In the genomic region with DNA sequence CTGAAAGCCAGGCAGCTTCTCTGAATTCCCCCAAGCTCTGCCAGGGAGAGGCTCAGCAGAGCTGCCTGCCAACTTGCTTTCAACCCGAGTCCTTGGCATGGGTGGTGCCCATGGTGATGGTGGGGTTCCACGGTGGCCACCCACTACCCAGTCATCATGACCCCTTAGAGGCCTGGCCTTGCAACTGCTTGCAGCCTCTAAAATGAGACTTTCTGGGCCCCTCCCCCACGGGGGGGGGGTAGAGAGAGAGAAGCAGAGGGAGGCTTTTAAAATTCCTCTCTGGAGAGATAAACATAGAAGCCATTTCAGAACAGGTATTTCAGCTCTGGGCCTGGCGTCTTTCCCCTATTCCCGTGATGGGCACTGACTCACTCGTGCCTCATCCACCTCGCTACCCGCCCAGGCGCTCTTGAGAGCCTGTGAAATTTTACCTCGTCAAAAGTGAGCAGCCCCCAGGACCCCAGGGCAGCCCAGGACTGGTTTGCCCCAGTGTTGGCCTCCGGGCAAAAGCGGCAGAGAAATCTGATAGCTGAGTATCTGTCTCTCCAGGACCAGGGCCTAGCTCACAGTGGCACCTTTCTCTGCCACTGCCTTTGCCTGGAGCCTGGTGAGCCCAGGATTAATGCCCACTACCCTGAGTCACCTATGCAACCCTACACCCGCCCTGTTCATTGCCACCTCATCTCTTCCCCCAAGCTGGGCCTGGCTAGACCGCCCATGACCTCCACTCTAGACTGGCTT, we compare ENCODE assay signal across 8 mouse cellular contexts. TPM values are rescaled to one million over a fixed set of nuclear protein-coding genes. Genes with fewer than 3 reads are reported as not detected.
DNase-seq lines count a peak whose midpoint lies in the region; ATAC-seq lines count a peak whose summit lies in the region.

No protein-coding gene starts in this region.

- 0 out of 2 replicates have a peak, but pooled peaks cover 2% of the 10 kb centered on the region for H3K36me3 ChIP-seq in hindbrain, embryonic 10.5 days
- no peaks in the 10 kb centered on the region for H3K36me3 ChIP-seq in hindbrain, embryonic 11.5 days (ENCODE audit: control insufficient read depth, insufficient read depth, low read length)
- H3K36me3 ChIP-seq in embryonic facial prominence, embryonic 13.5 days: peaks cover 26% of the 10 kb centered on the region
- H3K36me3 ChIP-seq in hindbrain, embryonic 16.5 days (ENCODE audit: control insufficient read depth, insufficient read depth, low read length): no peaks in the 10 kb centered on the region
- peaks cover 3% of the 10 kb centered on the region; the same call in 1 of the 2 replicates for H3K36me3 ChIP-seq in liver, embryonic 13.5 days
- H3K36me3 ChIP-seq in stomach, embryonic 16.5 days (ENCODE audit: control insufficient read depth, insufficient read depth, low read length): peaks cover under 1% of the 10 kb centered on the region; the same call in 1 of the 2 replicates

- H3K9me3 ChIP-seq in hindbrain, embryonic 10.5 days: no peaks in the 10 kb centered on the region
- H3K9me3 ChIP-seq in hindbrain, embryonic 11.5 days (ENCODE audit: control insufficient read depth, low read length): no peaks in the 10 kb centered on the region
- H3K9me3 ChIP-seq in embryonic facial prominence, embryonic 13.5 days: no peaks in the 10 kb centered on the region
- no peaks in the 10 kb centered on the region for H3K9me3 ChIP-seq in hindbrain, embryonic 16.5 days (ENCODE audit: control insufficient read depth, low read length)
- H3K9me3 ChIP-seq in liver, embryonic 13.5 days (replicated peaks): no peaks in the 10 kb centered on the region
- H3K9me3 ChIP-seq in stomach, embryonic 16.5 days (replicated peaks; ENCODE audit: control insufficient read depth, low read length): no peaks in the 10 kb centered on the region

- H3K4me2 ChIP-seq in hindbrain, embryonic 11.5 days (replicated peaks; ENCODE audit: low read depth, low read length): no peak overlapping the region; the same call in 1 of the 2 replicates
- H3K4me2 ChIP-seq in embryonic facial prominence, embryonic 13.5 days: peak overlapping the region; percentile 95
- peak overlapping the region; percentile 11; the same call in 1 of the 2 replicates for H3K4me2 ChIP-seq in hindbrain, embryonic 16.5 days (ENCODE audit: low read length)
- H3K4me2 ChIP-seq in liver, embryonic 13.5 days: peak overlapping the region; percentile 61
- peak overlapping the region; percentile 98 for H3K4me2 ChIP-seq in stomach, embryonic 16.5 days (ENCODE audit: low read depth, low read length)

- 50% methylated on average over 14 of the region's 14 CpGs for WGBS in hindbrain, embryonic 10.5 days
- 53% methylated on average over 14 of the region's 14 CpGs for WGBS in hindbrain, embryonic 11.5 days
- WGBS in embryonic facial prominence, embryonic 13.5 days: 32% methylated on average over 14 of the region's 14 CpGs
- 62% methylated on average over 14 of the region's 14 CpGs for WGBS in hindbrain, embryonic 16.5 days
- WGBS in liver, embryonic 13.5 days (ENCODE audit: insufficient replicate concordance): 46% methylated on average over 14 of the region's 14 CpGs
- 29% methylated on average over 14 of the region's 14 CpGs for WGBS in stomach, embryonic 16.5 days

- peaks cover 60% of the 10 kb centered on the region for H3K4me1 ChIP-seq in hindbrain, embryonic 10.5 days (replicated peaks)
- peaks cover 13% of the 10 kb centered on the region for H3K4me1 ChIP-seq in hindbrain, embryonic 11.5 days (replicated peaks; ENCODE audit: control insufficient read depth, insufficient read depth, low read length)
- peaks cover 52% of the 10 kb centered on the region for H3K4me1 ChIP-seq in embryonic facial prominence, embryonic 13.5 days
- H3K4me1 ChIP-seq in hindbrain, embryonic 16.5 days (ENCODE audit: control insufficient read depth, insufficient read depth, low read depth, low read length): peaks cover 28% of the 10 kb centered on the region
- H3K4me1 ChIP-seq in liver, embryonic 13.5 days (replicated peaks): peaks cover 17% of the 10 kb centered on the region
- H3K4me1 ChIP-seq in stomach, embryonic 16.5 days (ENCODE audit: control insufficient read depth, insufficient read depth, low read length): peaks cover 33% of the 10 kb centered on the region

- H3K9ac ChIP-seq in hindbrain, embryonic 11.5 days (ENCODE audit: low read depth, low read length): no peak overlapping the region
- peak overlapping the region; percentile 76 for H3K9ac ChIP-seq in embryonic facial prominence, embryonic 13.5 days
- peak overlapping the region; percentile 14; the same call in 1 of the 2 replicates for H3K9ac ChIP-seq in hindbrain, embryonic 16.5 days (ENCODE audit: low read depth, low read length)
- 0 out of 2 replicates have a peak overlapping the region, but pooled peaks have one; percentile 6 for H3K9ac ChIP-seq in liver, embryonic 13.5 days
- H3K9ac ChIP-seq in stomach, embryonic 16.5 days (ENCODE audit: low read length): peak overlapping the region; percentile 78

- peaks cover 70% of the 10 kb centered on the region for H3K27me3 ChIP-seq in hindbrain, embryonic 10.5 days (ENCODE audit: insufficient read depth, poor library complexity, severe bottlenecking)
- peaks cover 38% of the 10 kb centered on the region for H3K27me3 ChIP-seq in hindbrain, embryonic 11.5 days (ENCODE audit: control insufficient read depth, insufficient read depth, low read length)
- H3K27me3 ChIP-seq in embryonic facial prominence, embryonic 13.5 days: peaks cover 19% of the 10 kb centered on the region
- no peaks in the 10 kb centered on the region for H3K27me3 ChIP-seq in hindbrain, embryonic 16.5 days (replicated peaks; ENCODE audit: control insufficient read depth, insufficient read depth, low read length)
- H3K27me3 ChIP-seq in liver, embryonic 13.5 days: peaks cover 67% of the 10 kb centered on the region
- no peaks in the 10 kb centered on the region for H3K27me3 ChIP-seq in stomach, embryonic 16.5 days (ENCODE audit: control insufficient read depth, insufficient read depth, low read length)

- no peak for DNase-seq in hindbrain, embryonic 10.5 days (ENCODE audit: low spot score)
- no peak for DNase-seq in hindbrain, embryonic 11.5 days (ENCODE audit: low spot score)
- no peak for DNase-seq in liver, embryonic 13.5 days
- no peak for DNase-seq in frontal cortex, adult 2 months (ENCODE audit: extremely low spot score in 1 of 2, low spot score in 1 of 2)

- H3K4me3 ChIP-seq in hindbrain, embryonic 10.5 days: peak overlapping the region; percentile 62
- no peak overlapping the region for H3K4me3 ChIP-seq in hindbrain, embryonic 11.5 days (ENCODE audit: low read depth, low read length)
- H3K4me3 ChIP-seq in embryonic facial prominence, embryonic 13.5 days: peak overlapping the region; percentile 53
- H3K4me3 ChIP-seq in hindbrain, embryonic 16.5 days (ENCODE audit: low read length): no peak overlapping the region
- H3K4me3 ChIP-seq in liver, embryonic 13.5 days (replicated peaks): 0 out of 2 replicates have a peak overlapping the region, but pooled peaks have one; percentile 42
- peak overlapping the region; percentile 62 for H3K4me3 ChIP-seq in stomach, embryonic 16.5 days (replicated peaks; ENCODE audit: low read length)

- ATAC-seq in hindbrain, embryonic 11.5 days (ENCODE audit: low FRiP score): no peak
- ATAC-seq in embryonic facial prominence, embryonic 13.5 days (ENCODE audit: insufficient number of reproducible peaks, insufficient read depth, low FRiP score, low TSS enrichment, low read depth): no peak
- ATAC-seq in hindbrain, embryonic 16.5 days: no peak
- no peak for ATAC-seq in liver, embryonic 13.5 days (ENCODE audit: low read depth)
- ATAC-seq in stomach, embryonic 16.5 days (ENCODE audit: insufficient read depth, low FRiP score): peak; percentile 3; the same call in 1 of the 2 replicates
- no peak for ATAC-seq in megakaryocyte, adult 5-6 weeks (ENCODE audit: poor library complexity, severe bottlenecking)

- H3K27ac ChIP-seq in hindbrain, embryonic 10.5 days: peak overlapping the region; percentile 78
- no peak overlapping the region for H3K27ac ChIP-seq in hindbrain, embryonic 11.5 days (ENCODE audit: low read depth, low read length)
- peak overlapping the region; percentile 79 for H3K27ac ChIP-seq in embryonic facial prominence, embryonic 13.5 days
- H3K27ac ChIP-seq in hindbrain, embryonic 16.5 days (ENCODE audit: low read depth, low read length): no peak overlapping the region
- H3K27ac ChIP-seq in liver, embryonic 13.5 days: no peak overlapping the region
- peak overlapping the region; percentile 88 for H3K27ac ChIP-seq in stomach, embryonic 16.5 days (ENCODE audit: low read length)

RNA-seq across cellular contexts. Expression of a gene that starts 3.5 kb away (rescaled TPM):
- 16.5 and 17.7 TPM in 2 replicates for polyA plus RNA-seq in hindbrain, embryonic 10.5 days (2016; fragmentation: Nextera tagmentation; extraction: Ambion mirVana)
- 14.0 and 16.4 TPM in 2 replicates for polyA plus RNA-seq in hindbrain, embryonic 11.5 days (2014; fragmentation: Nextera tagmentation; extraction: Ambion mirVana)
- polyA plus RNA-seq in embryonic facial prominence, embryonic 13.5 days (2015; fragmentation: Nextera tagmentation; extraction: Ambion mirVana): 40.7 and 43.1 TPM in 2 replicates
- polyA plus RNA-seq in hindbrain, embryonic 16.5 days (2015; fragmentation: Nextera tagmentation; extraction: Ambion mirVana): 8.4 and 9.9 TPM in 2 replicates
- 4.3 and 4.6 TPM in 2 replicates for polyA plus RNA-seq in liver, embryonic 13.5 days (2015; fragmentation: Nextera tagmentation; extraction: Ambion mirVana)
- polyA plus RNA-seq in stomach, embryonic 16.5 days (2015; fragmentation: Nextera tagmentation; extraction: Ambion mirVana): 41.5 and 44.7 TPM in 2 replicates
- total RNA-seq in megakaryocyte, adult 5-6 weeks (2015): not detected in 2 replicates
- not detected in 2 replicates for total RNA-seq in megakaryocyte, adult 5-6 weeks (2017)
- 7.3 and 7.9 TPM in 2 replicates for polyA plus RNA-seq in frontal cortex, adult 2 months (2012; rRNA removed)

RNA-seq across cellular contexts. Expression of a gene that starts 7.1 kb away (rescaled TPM):
- 34.4 and 36.8 TPM in 2 replicates for polyA plus RNA-seq in hindbrain, embryonic 10.5 days (2016; fragmentation: Nextera tagmentation; extraction: Ambion mirVana)
- 35.9 and 37.5 TPM in 2 replicates for polyA plus RNA-seq in hindbrain, embryonic 11.5 days (2014; fragmentation: Nextera tagmentation; extraction: Ambion mirVana)
- polyA plus RNA-seq in embryonic facial prominence, embryonic 13.5 days (2015; fragmentation: Nextera tagmentation; extraction: Ambion mirVana): 67.4 and 68.6 TPM in 2 replicates
- 39.4 and 43.9 TPM in 2 replicates for polyA plus RNA-seq in hindbrain, embryonic 16.5 days (2015; fragmentation: Nextera tagmentation; extraction: Ambion mirVana)
- 17.4 and 18.0 TPM in 2 replicates for polyA plus RNA-seq in liver, embryonic 13.5 days (2015; fragmentation: Nextera tagmentation; extraction: Ambion mirVana)
- polyA plus RNA-seq in stomach, embryonic 16.5 days (2015; fragmentation: Nextera tagmentation; extraction: Ambion mirVana): 81.7 and 83.1 TPM in 2 replicates
- total RNA-seq in megakaryocyte, adult 5-6 weeks (2015): 42.9 and 68.4 TPM in 2 replicates
- total RNA-seq in megakaryocyte, adult 5-6 weeks (2017): 31.5 and 52.2 TPM in 2 replicates
- polyA plus RNA-seq in frontal cortex, adult 2 months (2012; rRNA removed): 90.0 and 93.9 TPM in 2 replicates

RNA-seq across cellular contexts. Expression of a gene that starts 18.3 kb away (rescaled TPM):
- 97.0 and 99.4 TPM in 2 replicates for polyA plus RNA-seq in hindbrain, embryonic 10.5 days (2016; fragmentation: Nextera tagmentation; extraction: Ambion mirVana)
- 75.7 and 82.9 TPM in 2 replicates for polyA plus RNA-seq in hindbrain, embryonic 11.5 days (2014; fragmentation: Nextera tagmentation; extraction: Ambion mirVana)
- 120 and 147 TPM in 2 replicates for polyA plus RNA-seq in embryonic facial prominence, embryonic 13.5 days (2015; fragmentation: Nextera tagmentation; extraction: Ambion mirVana)
- polyA plus RNA-seq in hindbrain, embryonic 16.5 days (2015; fragmentation: Nextera tagmentation; extraction: Ambion mirVana): 64.3 and 79.8 TPM in 2 replicates
- 57.2 and 64.5 TPM in 2 replicates for polyA plus RNA-seq in liver, embryonic 13.5 days (2015; fragmentation: Nextera tagmentation; extraction: Ambion mirVana)
- polyA plus RNA-seq in stomach, embryonic 16.5 days (2015; fragmentation: Nextera tagmentation; extraction: Ambion mirVana): 119 and 131 TPM in 2 replicates
- 84.6 and 95.5 TPM in 2 replicates for total RNA-seq in megakaryocyte, adult 5-6 weeks (2015)
- total RNA-seq in megakaryocyte, adult 5-6 weeks (2017): 72.1 and 82.3 TPM in 2 replicates
- polyA plus RNA-seq in frontal cortex, adult 2 months (2012; rRNA removed): 131 and 188 TPM in 2 replicates

RNA-seq across cellular contexts. Expression of a gene that starts 31.3 kb away (rescaled TPM):
- 5.2 and 11.6 TPM in 2 replicates for polyA plus RNA-seq in hindbrain, embryonic 10.5 days (2016; fragmentation: Nextera tagmentation; extraction: Ambion mirVana)
- 9.5 and 9.7 TPM in 2 replicates for polyA plus RNA-seq in hindbrain, embryonic 11.5 days (2014; fragmentation: Nextera tagmentation; extraction: Ambion mirVana)
- 7.0 and 9.7 TPM in 2 replicates for polyA plus RNA-seq in embryonic facial prominence, embryonic 13.5 days (2015; fragmentation: Nextera tagmentation; extraction: Ambion mirVana)
- polyA plus RNA-seq in hindbrain, embryonic 16.5 days (2015; fragmentation: Nextera tagmentation; extraction: Ambion mirVana): 78.7 and 87.1 TPM in 2 replicates
- polyA plus RNA-seq in liver, embryonic 13.5 days (2015; fragmentation: Nextera tagmentation; extraction: Ambion mirVana): 0.14 and 0.23 TPM in 2 replicates
- polyA plus RNA-seq in stomach, embryonic 16.5 days (2015; fragmentation: Nextera tagmentation; extraction: Ambion mirVana): 4.4 and 4.8 TPM in 2 replicates
- total RNA-seq in megakaryocyte, adult 5-6 weeks (2015): 0.39 and 0.80 TPM in 2 replicates
- 0.55 TPM in 1 of 2 replicates, not detected in the other for total RNA-seq in megakaryocyte, adult 5-6 weeks (2017)
- polyA plus RNA-seq in frontal cortex, adult 2 months (2012; rRNA removed): 96.7 and 99.7 TPM in 2 replicates

RNA-seq across cellular contexts. Expression of a gene that starts 31.7 kb away (rescaled TPM):
- polyA plus RNA-seq in hindbrain, embryonic 10.5 days (2016; fragmentation: Nextera tagmentation; extraction: Ambion mirVana): 276 and 282 TPM in 2 replicates
- 276 and 289 TPM in 2 replicates for polyA plus RNA-seq in hindbrain, embryonic 11.5 days (2014; fragmentation: Nextera tagmentation; extraction: Ambion mirVana)
- 300 and 361 TPM in 2 replicates for polyA plus RNA-seq in embryonic facial prominence, embryonic 13.5 days (2015; fragmentation: Nextera tagmentation; extraction: Ambion mirVana)
- polyA plus RNA-seq in hindbrain, embryonic 16.5 days (2015; fragmentation: Nextera tagmentation; extraction: Ambion mirVana): 205 and 227 TPM in 2 replicates
- 152 and 155 TPM in 2 replicates for polyA plus RNA-seq in liver, embryonic 13.5 days (2015; fragmentation: Nextera tagmentation; extraction: Ambion mirVana)
- polyA plus RNA-seq in stomach, embryonic 16.5 days (2015; fragmentation: Nextera tagmentation; extraction: Ambion mirVana): 318 and 325 TPM in 2 replicates
- total RNA-seq in megakaryocyte, adult 5-6 weeks (2015): 142 and 167 TPM in 2 replicates
- total RNA-seq in megakaryocyte, adult 5-6 weeks (2017): 159 and 189 TPM in 2 replicates
- 53.0 and 66.4 TPM in 2 replicates for polyA plus RNA-seq in frontal cortex, adult 2 months (2012; rRNA removed)

Comparison
In these comparisons a context has a peak if more than half of its experiments do, and no peak if none do; other contexts are left out.
1. H3K27ac ChIP-seq: peak in hindbrain, embryonic 10.5 days (single experiment), embryonic facial prominence, embryonic 13.5 days (single experiment) and stomach, embryonic 16.5 days (single experiment); none in hindbrain, embryonic 11.5 days (single experiment), hindbrain, embryonic 16.5 days (single experiment) and liver, embryonic 13.5 days (single experiment).
2. H3K4me3 ChIP-seq: peak in hindbrain, embryonic 10.5 days (single experiment), embryonic facial prominence, embryonic 13.5 days (single experiment), liver, embryonic 13.5 days (single experiment) and stomach, embryonic 16.5 days (single experiment); none in hindbrain, embryonic 11.5 days (single experiment) and hindbrain, embryonic 16.5 days (single experiment).